Mouse (Mus musculus) left cerebral cortex, postnatal 10 days (tissue): ENCODE results near the gene Abl2. TPM values are rescaled to one million over a fixed set of nuclear protein-coding genes. Genes with fewer than 3 reads are reported as not detected.

ENCODE experiments used
- total RNA-seq, 2 experiments: library from RNA; stranded (reverse); gene quantifications; 2 replicates each; pipeline ENCODE4 v1.2.3; 2021

Abl2 gene
- total RNA-seq, 2 experiments from 2014 or later: 55.6 to 58.8 TPM

Other genes with a start within 250 kb of the Abl2 start
- gene Nphs2, start 248.1 kb upstream of the Abl2 start, total RNA-seq: under 1 TPM; 0.41 to 0.65 TPM
- 100 to 1,000 TPM; 395 to 432 TPM for gene Gm2000, start 192.7 kb upstream of the Abl2 start, total RNA-seq
- gene Axdnd1, start 137.6 kb upstream of the Abl2 start, total RNA-seq: under 1 TPM; 0.34 to 0.45 TPM
- gene Soat1, start 84.5 kb upstream of the Abl2 start, total RNA-seq: 10 to 100 TPM; 26.0 to 33.8 TPM
- gene Gm10031, start 34.8 kb upstream of the Abl2 start, total RNA-seq: 10 to 100 TPM; 49.6 to 54.0 TPM
- 1 to 10 TPM; 4.1 to 5.0 TPM for gene Tor3a, start 115.6 kb downstream of the Abl2 start, total RNA-seq
- gene Fam20b, start 160.3 kb downstream of the Abl2 start, total RNA-seq: 10 to 100 TPM; 63.2 to 65.0 TPM